Mouse (Mus musculus): ENCODE measurements around the gene Frg2f1.
"Not testable (repeated sequence)": the region's sequence is repeated elsewhere in the genome, so short reads cannot be mapped to it uniquely, and the experiment has no call there.

The Frg2f1 gene

DNA sequence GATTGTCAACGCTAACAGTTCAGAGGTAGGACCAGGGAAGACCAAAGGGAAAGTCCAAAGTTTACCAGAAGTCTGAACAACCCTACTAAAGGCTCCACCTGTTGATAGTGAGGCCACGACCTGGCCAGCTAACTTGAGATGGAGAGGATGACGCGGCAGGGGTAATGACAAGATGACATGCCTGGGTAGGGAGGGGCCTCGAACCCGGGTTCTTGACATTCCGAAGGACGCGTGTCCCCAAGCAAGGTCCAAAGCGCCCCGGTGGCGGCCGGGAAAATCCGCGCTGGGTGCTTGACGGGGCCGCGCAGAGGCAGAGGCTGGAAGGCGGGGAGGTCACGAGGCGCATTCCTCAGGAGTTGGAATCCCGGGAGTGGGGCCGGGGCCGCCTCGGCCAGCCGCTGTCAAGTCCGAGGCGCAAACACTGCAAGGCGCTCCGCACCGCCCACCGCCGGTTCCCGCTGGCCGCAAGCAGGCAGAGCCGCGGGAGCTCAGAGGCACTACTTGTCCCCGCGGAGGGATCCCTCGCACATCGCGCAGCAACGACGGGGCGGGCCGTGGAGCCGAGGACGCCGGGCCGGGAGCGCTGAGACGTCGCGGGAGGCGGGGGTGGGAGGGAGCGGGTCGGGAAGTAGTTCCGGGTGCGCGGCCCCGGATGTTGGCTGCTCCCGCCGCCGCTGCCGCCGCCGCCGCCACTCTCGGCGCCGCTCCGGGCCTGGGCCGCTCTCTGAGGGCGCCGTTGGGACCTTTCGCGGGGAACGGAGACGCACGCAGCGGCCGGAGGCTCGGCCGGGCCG, at the start of gene Frg2f1:
TSS of gene Frg2f1 (minus strand) at position 499 of the 794 bp plus-strand sequence.
- peak; percentile 95 for DNase-seq (ENCODE audit: low spot score)

DNA sequence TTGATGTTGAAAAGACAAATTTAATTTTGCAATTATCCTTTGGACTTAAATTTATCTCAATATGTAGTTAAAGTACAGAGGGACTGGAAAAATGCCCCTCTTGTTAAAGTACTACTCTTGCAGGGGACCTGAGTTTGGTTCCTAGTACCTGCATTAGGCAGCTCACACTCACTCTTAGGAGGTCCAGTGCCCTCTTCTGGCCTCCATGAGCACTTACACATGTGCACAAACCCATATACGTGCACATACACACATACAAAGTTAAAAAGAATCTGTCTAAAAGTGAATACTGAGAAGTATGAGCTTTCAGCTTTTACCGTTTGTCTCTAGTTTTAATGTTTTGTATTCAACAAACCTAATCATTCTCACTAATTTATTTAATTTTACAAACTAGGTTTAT, 48.7 kb upstream of the Frg2f1 start:
- DNase-seq (ENCODE audit: low spot score), result no peak

- DNase-seq (ENCODE audit: low spot score), result no peak
These were observed 36.1 kb upstream of the Frg2f1 start for GRCm38 (mm10) chr4:119575459-119575858.

GRCm38 (mm10) chr4:119574504-119574903, 35.2 kb upstream of the Frg2f1 start:
- DNase-seq (ENCODE audit: low spot score), result no peak

DNA sequence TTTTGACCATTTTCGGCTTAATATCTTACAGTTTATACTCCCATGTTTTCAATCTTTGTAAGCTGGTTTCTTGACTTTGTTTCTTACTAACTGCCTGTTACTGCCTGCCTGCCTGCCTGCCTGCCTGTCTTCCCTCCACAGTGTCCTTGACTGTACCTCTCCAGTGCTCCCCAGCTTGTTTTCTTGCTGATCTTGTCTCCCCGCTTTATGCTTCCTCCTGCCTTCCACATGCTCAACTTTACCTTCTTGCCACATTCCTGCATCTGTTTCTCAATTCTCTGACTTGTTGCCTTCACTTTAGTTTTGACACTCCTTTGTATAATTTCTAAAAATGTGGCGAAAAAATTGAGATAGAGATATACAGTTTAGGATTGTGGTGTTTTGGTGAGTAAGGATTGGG, 33.4 kb upstream of the Frg2f1 start:
- no peak for DNase-seq (ENCODE audit: low spot score)

DNA sequence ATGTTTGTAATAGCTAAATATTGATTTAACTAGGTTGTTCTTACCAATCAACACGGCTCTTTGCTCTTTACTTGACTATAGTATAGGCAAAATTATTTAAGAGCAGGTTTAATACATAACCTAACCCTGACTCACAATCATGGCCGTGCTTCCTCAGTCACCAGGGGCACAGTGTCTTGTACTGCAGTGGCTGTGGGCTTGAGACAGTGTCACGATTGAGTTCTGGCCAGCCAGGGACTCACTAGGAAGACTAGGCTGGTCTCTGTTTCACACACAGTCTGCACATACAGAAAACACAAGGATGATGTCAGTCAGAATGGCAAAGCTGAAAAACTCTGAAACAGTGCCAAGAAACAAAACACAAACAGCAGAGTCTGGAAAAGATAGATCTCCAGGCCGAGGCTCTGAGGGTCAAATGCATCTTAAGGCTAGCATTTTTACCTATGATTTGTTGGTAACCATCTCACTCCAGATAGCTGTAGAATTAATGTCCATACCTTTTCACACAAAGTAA, 27.1 kb upstream of the Frg2f1 start:
- DNase-seq (ENCODE audit: low spot score), result no peak

DNA sequence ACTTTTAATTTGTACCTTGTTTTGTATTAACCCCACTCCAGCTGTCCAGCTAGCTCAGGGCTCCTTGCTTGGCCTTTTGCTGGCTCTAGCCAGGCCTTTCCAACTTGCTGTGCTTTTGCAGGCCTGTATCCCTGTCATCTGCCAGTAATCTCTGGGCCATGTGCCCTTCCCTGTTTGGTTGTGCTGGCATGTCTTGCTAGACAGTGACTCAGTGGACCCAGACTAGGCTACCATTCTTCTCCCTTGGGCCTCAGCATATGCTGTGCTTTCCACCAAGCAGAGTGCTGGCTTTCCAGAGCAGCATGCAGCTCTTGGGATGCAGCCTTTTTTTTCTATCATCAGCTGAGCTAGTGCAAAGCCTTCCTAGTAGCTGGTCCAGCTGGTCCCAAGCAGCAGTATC, 23.8 kb upstream of the Frg2f1 start:
- DNase-seq (ENCODE audit: low spot score), result no peak

GRCm38 (mm10) chr4:119555466-119555865, 16.1 kb upstream of the Frg2f1 start:
- no peak for DNase-seq (ENCODE audit: low spot score)

DNA sequence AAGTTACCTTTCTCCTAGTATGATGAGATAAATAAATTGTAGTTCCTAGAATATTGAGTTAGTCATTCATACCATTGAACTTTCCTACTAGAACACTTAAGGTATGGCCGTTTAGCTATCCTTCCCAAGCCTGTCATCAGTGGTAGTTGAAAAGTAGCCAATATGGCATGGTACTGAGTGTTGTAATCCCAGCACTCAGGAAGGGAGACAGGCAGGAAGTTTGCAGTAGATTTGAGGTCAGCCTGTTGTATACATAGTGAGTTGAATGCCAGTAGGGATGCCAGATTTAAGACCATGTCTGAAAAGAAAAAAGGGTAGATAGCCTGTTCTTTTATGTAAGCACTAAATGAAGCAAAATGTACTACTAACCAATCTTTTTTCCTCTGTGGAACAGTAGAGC, 11.5 kb upstream of the Frg2f1 start:
- DNase-seq (ENCODE audit: low spot score), result no peak

DNA sequence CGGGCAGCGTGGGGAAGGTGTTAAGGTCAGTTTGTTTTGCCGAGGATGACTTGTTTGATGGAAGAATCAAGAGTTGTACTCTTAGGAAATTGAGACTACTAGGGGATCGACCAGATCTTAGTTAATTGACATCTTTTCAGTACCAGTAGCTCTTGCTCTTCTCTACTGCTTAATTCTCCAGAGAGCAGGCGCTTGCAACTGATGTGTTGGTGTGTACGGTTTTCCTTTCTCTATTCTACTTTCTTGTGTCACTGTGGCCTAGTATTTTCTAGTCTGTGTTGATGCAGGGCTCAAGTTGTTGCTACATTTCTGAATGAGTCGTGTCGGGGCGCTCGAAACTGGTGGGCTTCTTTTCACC, 1.2 kb upstream of the Frg2f1 start:
- no peak for DNase-seq (ENCODE audit: low spot score)

GRCm38 (mm10) chr4:119539836-119540532, 655 bp upstream of the Frg2f1 start:
- peak; percentile 18 for DNase-seq (ENCODE audit: low spot score)

DNA sequence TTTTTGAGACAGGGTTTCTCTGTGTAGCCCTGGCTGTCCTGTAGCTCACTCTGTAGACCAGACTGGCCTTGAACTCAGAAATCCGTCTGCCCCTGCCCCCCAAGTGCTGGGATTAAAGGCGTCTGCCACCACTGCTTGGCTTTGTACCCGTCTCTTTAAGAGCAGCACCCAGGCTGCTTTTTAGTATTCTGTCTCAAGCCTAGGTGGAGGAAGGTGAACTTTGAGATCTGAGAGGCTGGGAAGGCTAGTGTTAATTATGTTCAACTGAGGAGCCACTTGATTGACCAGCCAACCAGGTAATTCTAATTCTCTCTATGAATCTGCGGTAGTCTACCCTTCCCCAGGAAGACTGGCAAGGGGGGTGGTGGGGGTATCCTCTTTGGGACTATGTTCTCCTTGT, 1.9 kb downstream of the Frg2f1 start:
- DNase-seq (ENCODE audit: low spot score), result no peak

DNA sequence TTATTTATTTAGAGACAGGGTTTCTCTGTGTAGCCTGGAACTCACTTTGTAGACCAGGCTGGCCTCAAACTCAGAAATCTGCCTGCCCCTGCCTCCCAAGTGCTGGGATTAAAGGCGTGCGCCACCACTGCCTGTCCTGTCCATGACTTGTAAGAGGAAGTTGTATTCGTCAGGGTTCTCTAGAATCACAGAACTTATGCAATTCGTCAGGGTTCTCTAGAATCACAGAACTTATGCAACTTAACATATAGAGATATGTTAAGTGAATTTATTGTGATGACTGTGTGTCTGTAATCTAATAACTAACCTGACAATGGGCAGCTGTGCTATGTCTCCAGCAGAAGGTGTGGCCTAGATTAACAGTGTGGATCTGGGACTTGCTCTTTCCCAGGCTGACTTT, 2.7 kb downstream of the Frg2f1 start, which contains the start of gene Foxj3:
TSS of gene Foxj3 (plus strand) at position 390 of the 400 bp plus-strand sequence.
- DNase-seq (ENCODE audit: low spot score), result not testable (repeated sequence)

GRCm38 (mm10) chr4:119535103-119535502, 4.2 kb downstream of the Frg2f1 start:
- no peak for DNase-seq (ENCODE audit: low spot score)

GRCm38 (mm10) chr4:119531813-119532212, 7.5 kb downstream of the Frg2f1 start:
- DNase-seq (ENCODE audit: low spot score), result no peak

- no peak for DNase-seq (ENCODE audit: low spot score)
These were observed 12.9 kb downstream of the Frg2f1 start for GRCm38 (mm10) chr4:119526329-119526845.

GRCm38 (mm10) chr4:119524466-119524865, 14.9 kb downstream of the Frg2f1 start:
- DNase-seq (ENCODE audit: low spot score), result no peak

DNA sequence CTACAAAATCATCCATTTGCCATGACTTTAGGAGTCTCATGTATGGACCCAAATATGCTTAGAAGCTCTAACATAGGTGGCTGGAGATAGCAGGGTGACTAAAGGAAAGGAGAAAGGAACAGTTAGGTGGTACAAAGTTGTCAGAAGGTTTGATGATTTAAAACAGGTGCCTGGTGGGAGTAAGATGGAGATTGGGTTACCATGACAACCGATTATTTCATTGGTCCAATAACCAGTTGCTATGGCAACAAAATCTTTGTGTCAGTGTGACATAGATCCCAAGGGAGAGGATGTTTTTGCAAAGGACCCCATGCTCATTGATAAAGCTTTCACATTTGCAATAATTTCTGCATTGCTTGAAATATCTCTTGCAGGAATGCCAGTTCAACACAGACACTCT, 15.3 kb downstream of the Frg2f1 start:
- DNase-seq (ENCODE audit: low spot score), result no peak

DNA sequence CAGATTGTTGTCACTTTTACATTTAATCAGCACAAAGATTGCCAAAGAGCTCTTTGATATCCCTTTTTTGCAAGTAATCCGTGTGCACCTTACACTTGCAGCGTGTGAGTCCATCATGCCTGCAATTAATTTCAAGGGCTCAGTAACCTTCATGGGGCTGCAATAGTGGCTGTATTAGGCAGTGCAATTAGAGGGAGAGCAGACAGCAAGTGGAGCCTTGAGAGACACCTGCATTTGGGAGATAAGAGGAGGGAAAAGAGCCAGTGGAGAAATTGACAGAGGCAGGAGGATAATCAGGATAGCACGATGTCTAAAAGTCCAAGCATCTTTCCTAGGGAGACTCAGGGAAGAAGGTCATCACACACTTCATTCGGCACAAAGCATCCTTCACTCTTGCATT, 15.8 kb downstream of the Frg2f1 start:
- DNase-seq (ENCODE audit: low spot score), result no peak

DNA sequence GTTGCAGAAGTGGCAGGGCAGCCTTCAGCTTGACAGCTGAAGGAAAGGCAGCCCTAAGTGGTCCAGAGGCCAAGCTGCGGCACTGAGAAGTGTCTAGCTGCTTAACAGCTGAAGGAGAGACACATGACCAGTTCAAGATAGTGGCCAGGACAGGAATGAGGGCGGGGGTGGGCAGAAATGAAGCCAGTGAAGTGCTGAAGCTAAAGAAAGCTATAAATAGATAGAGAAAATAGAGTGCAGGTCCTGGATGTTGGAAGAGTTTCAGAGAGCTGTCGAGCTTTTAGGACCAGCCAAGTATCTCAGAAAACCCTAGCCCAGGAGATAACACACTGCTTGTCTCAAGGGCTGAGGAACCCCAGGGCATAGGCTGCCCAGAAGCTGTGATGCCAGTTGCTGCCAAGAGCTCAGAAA, 26.6 kb downstream of the Frg2f1 start:
- DNase-seq (ENCODE audit: low spot score), result no peak

GRCm38 (mm10) chr4:119511591-119511990, 27.7 kb downstream of the Frg2f1 start:
- DNase-seq (ENCODE audit: low spot score), result no peak

- no peak for DNase-seq (ENCODE audit: low spot score)
These were observed 40.9 kb downstream of the Frg2f1 start for GRCm38 (mm10) chr4:119498319-119498848.

GRCm38 (mm10) chr4:119492933-119493327, 46.4 kb downstream of the Frg2f1 start:
- no peak for DNase-seq (ENCODE audit: low spot score)
